Mouse (Mus musculus) heart, embryonic 12.5 days (tissue): Measurements from ENCODE around the gene Rpl23a. TPM values are rescaled to one million over a fixed set of nuclear protein-coding genes. Genes with fewer than 3 reads are reported as not detected.
"Not testable (repeated sequence)": the region's sequence is repeated elsewhere in the genome, so short reads cannot be mapped to it uniquely, and the experiment has no call there.

ENCODE experiments used
- ATAC-seq: fragments of 200-750 bp; cut with Nextera tagmentation; 2 replicates; pipeline ENCODE4 v1.8.0; 2017; ENCODE audit warnings: moderate TSS enrichment, moderate library complexity; ENCODE audit not compliant: insufficient number of reproducible peaks, low FRiP score
- H3K27ac ChIP-seq: fragments of 300-500 bp; sonication (generic); 2 replicates; pipeline ENCODE4 v1.5.1; 2016; ENCODE audit warnings: mild to moderate bottlenecking, moderate library complexity; ENCODE audit not compliant: poor library complexity, severe bottlenecking
- H3K27me3 ChIP-seq: fragments of 300-500 bp; sonication (generic); replicated peaks from 2 replicates; pipeline ENCODE4 v1.6.1; 2016; ENCODE audit warnings: mild to moderate bottlenecking, moderate library complexity
- H3K36me3 ChIP-seq: fragments of 300-500 bp; sonication (generic); 2 replicates; pipeline ENCODE4 v1.6.1; 2016; ENCODE audit warnings: mild to moderate bottlenecking, moderate library complexity
- H3K4me1 ChIP-seq: fragments of 300-500 bp; sonication (generic); replicated peaks from 2 replicates; pipeline ENCODE4 v1.6.1; 2016; ENCODE audit warnings: mild to moderate bottlenecking
- H3K4me2 ChIP-seq: fragments of 300-500 bp; sonication (generic); 2 replicates; pipeline ENCODE4 v1.6.1; 2016; ENCODE audit warnings: mild to moderate bottlenecking, moderate library complexity
- H3K4me3 ChIP-seq: fragments of 300-500 bp; sonication (generic); 2 replicates; pipeline ENCODE4 v1.5.1; 2016; ENCODE audit warnings: mild to moderate bottlenecking
- H3K9ac ChIP-seq: fragments of 300-500 bp; sonication (generic); 2 replicates; pipeline ENCODE4 v1.6.1; 2016; ENCODE audit warnings: mild to moderate bottlenecking, moderate library complexity
- H3K9me3 ChIP-seq: fragments of 300-500 bp; sonication (generic); replicated peaks from 2 replicates; pipeline ENCODE4 v1.6.1; 2016; ENCODE audit warnings: mild to moderate bottlenecking, moderate library complexity
- WGBS: fragments of 180-500 bp; shearing (Covaris S2); methylation state at CpG from one replicate; pipeline ENCODE4 v1.1.7; 2016; 5-methylcytosine and 5-hydroxymethylcytosine counted together
- polyA plus RNA-seq: library from polyadenylated mRNA; unstranded; fragments of >200 nt; fragmentation: Nextera tagmentation; extraction: Ambion mirVana; gene quantifications from 2 replicates; pipeline ENCODE4 v1.2.1, GENCODE M21; 2016

The Rpl23a gene
- polyA plus RNA-seq, 1 experiment from 2014 or later = 859 TPM

GRCm38 (mm10) chr11:78204287-78204686, 20.9 kb upstream of the Rpl23a start:
- Histone ChIP-seq H3K9ac (no peak overlapping the region), H3K27ac (no peak overlapping the region), H3K27me3 (no peaks in the 10 kb centered on the region), H3K9me3 (no peaks in the 10 kb centered on the region), H3K4me1 (no peaks in the 10 kb centered on the region), H3K4me3 (no peak overlapping the region), H3K4me2 (no peak overlapping the region), H3K36me3 (peaks cover 63% of the 10 kb centered on the region)
- no peak for ATAC-seq
- WGBS = 85% methylated on average over 6 of the region's 6 CpGs

- Histone ChIP-seq H3K9ac (no peak overlapping the region), H3K4me2 (no peak overlapping the region), H3K36me3 (peaks cover 44% of the 10 kb centered on the region), H3K4me1 (no peaks in the 10 kb centered on the region), H3K4me3 (no peak overlapping the region), H3K9me3 (no peaks in the 10 kb centered on the region), H3K27me3 (no peaks in the 10 kb centered on the region), H3K27ac (no peak overlapping the region)
- ATAC-seq = no peak
- 91% methylated on average over 3 of the region's 3 CpGs for WGBS
These were observed 19.0 kb upstream of the Rpl23a start for GRCm38 (mm10) chr11:78202372-78202771.

- Histone ChIP-seq H3K36me3 (peaks cover 27% of the 10 kb centered on the region), H3K4me2 (peak overlapping the region; percentile 87), H3K27ac (peak overlapping the region; percentile 56), H3K4me1 (peaks cover 12% of the 10 kb centered on the region), H3K9ac (peak overlapping the region; percentile 68), H3K4me3 (peak overlapping the region; percentile 58), H3K9me3 (no peaks in the 10 kb centered on the region), H3K27me3 (no peaks in the 10 kb centered on the region)
- 54% methylated on average over 23 of the region's 23 CpGs for WGBS
- no peak for ATAC-seq
These were observed 11.9 kb upstream of the Rpl23a start for GRCm38 (mm10) chr11:78195101-78195863.

- peak overlapping the region; percentile 58 for H3K4me3 ChIP-seq
- peak overlapping the region; percentile 87 for H3K4me2 ChIP-seq
- WGBS = 3% methylated on average over 30 of the region's 30 CpGs
- no peaks in the 10 kb centered on the region for H3K27me3 ChIP-seq
- peak overlapping the region; percentile 56 for H3K27ac ChIP-seq
- peak overlapping the region; percentile 68 for H3K9ac ChIP-seq
- peaks cover 28% of the 10 kb centered on the region for H3K36me3 ChIP-seq
- ATAC-seq = peak; percentile 82
- H3K4me1 ChIP-seq = peaks cover 20% of the 10 kb centered on the region
- H3K9me3 ChIP-seq = no peaks in the 10 kb centered on the region
These were observed 11.2 kb upstream of the Rpl23a start for GRCm38 (mm10) chr11:78194411-78195100.

GRCm38 (mm10) chr11:78193113-78193512, 9.7 kb upstream of the Rpl23a start, which contains the start of gene Proca1:
TSS of gene Proca1 (plus strand) at chr11:78193392.
- peak within 1 kb of the TSS; percentile 87 for H3K4me2 ChIP-seq
- WGBS = 70% methylated on average over 1 of the region's 1 CpGs
- H3K9me3 ChIP-seq = no peaks in the 10 kb centered on the region
- no peak within 1 kb of the TSS for H3K9ac ChIP-seq
- no peaks in the 10 kb centered on the region for H3K27me3 ChIP-seq
- no peak within 1 kb of the TSS for H3K27ac ChIP-seq
- H3K4me3 ChIP-seq = peak within 1 kb of the TSS; percentile 58
- peaks cover 23% of the 10 kb centered on the region for H3K4me1 ChIP-seq
- peaks cover 28% of the 10 kb centered on the region for H3K36me3 ChIP-seq
- no peak for ATAC-seq

GRCm38 (mm10) chr11:78190041-78190440, 6.7 kb upstream of the Rpl23a start:
- 74% methylated on average over 6 of the region's 6 CpGs for WGBS
- H3K9me3 ChIP-seq = no peaks in the 10 kb centered on the region
- ATAC-seq = no peak
- peaks cover 28% of the 10 kb centered on the region for H3K36me3 ChIP-seq
- peak overlapping the region; percentile 95; the same call in 1 of the 2 replicates for H3K27ac ChIP-seq
- H3K4me3 ChIP-seq = peak overlapping the region; percentile 66
- peak overlapping the region; percentile 86 for H3K4me2 ChIP-seq
- H3K27me3 ChIP-seq = no peaks in the 10 kb centered on the region
- H3K9ac ChIP-seq = 0 out of 2 replicates have a peak overlapping the region, but pooled peaks have one; percentile 90
- H3K4me1 ChIP-seq = peaks cover 19% of the 10 kb centered on the region

GRCm38 (mm10) chr11:78189234-78190040, 6.1 kb upstream of the Rpl23a start:
- Histone ChIP-seq H3K9ac (peak overlapping the region; percentile 90), H3K4me2 (peak overlapping the region; percentile 86), H3K36me3 (peaks cover 28% of the 10 kb centered on the region), H3K4me3 (peak overlapping the region; percentile 66), H3K27ac (peak overlapping the region; percentile 95), H3K4me1 (peaks cover 15% of the 10 kb centered on the region), H3K27me3 (no peaks in the 10 kb centered on the region), H3K9me3 (no peaks in the 10 kb centered on the region)
- ATAC-seq = peak; percentile 73
- under 1% methylated on average over 42 of the region's 42 CpGs for WGBS

- 1% methylated on average over 77 of the region's 80 CpGs for WGBS
These were observed 5.2 kb upstream of the Rpl23a start, which contains the start of gene Rab34 for GRCm38 (mm10) chr11:78188331-78189233. TSS of gene Rab34 (plus strand) at chr11:78188430.

GRCm38 (mm10) chr11:78184702-78185101, 1.3 kb upstream of the Rpl23a start:
- H3K4me2 ChIP-seq, ATAC-seq, H3K4me3 ChIP-seq, H3K9ac ChIP-seq, H3K9me3 ChIP-seq, H3K27me3 ChIP-seq, H3K27ac ChIP-seq: not testable (repeated sequence)
- peaks cover 26% of the 10 kb centered on the region for H3K36me3 ChIP-seq
- H3K4me1 ChIP-seq = peaks cover 27% of the 10 kb centered on the region
- 94% methylated on average over 6 of the region's 6 CpGs for WGBS

More at GRCm38 (mm10) chr11:78188331-78189233, 5.2 kb upstream of the Rpl23a start, which contains the start of gene Rab34:
- peak; percentile 77 for ATAC-seq
- peaks cover 28% of the 10 kb centered on the region for H3K36me3 ChIP-seq
- peaks cover 11% of the 10 kb centered on the region for H3K4me1 ChIP-seq
- peak within 1 kb of the TSS; percentile 66 for H3K4me3 ChIP-seq
- no peaks in the 10 kb centered on the region for H3K9me3 ChIP-seq
- peak within 1 kb of the TSS; percentile 95 for H3K27ac ChIP-seq
- peak within 1 kb of the TSS; percentile 86 for H3K4me2 ChIP-seq
- H3K9ac ChIP-seq = peak within 1 kb of the TSS; percentile 90
- no peaks in the 10 kb centered on the region for H3K27me3 ChIP-seq

GRCm38 (mm10) chr11:78183884-78184514, 615 bp upstream of the Rpl23a start:
- no peak overlapping the region for H3K9ac ChIP-seq
- H3K4me2 ChIP-seq = peak overlapping the region; percentile 67
- H3K4me3 ChIP-seq = peak overlapping the region; percentile 95
- 51% methylated on average over 10 of the region's 10 CpGs for WGBS
- H3K27me3 ChIP-seq = no peaks in the 10 kb centered on the region
- H3K36me3 ChIP-seq = peaks cover 30% of the 10 kb centered on the region
- H3K27ac ChIP-seq = no peak overlapping the region
- H3K4me1 ChIP-seq = peaks cover 29% of the 10 kb centered on the region
- no peak for ATAC-seq
- no peaks in the 10 kb centered on the region for H3K9me3 ChIP-seq
